Mouse (Mus musculus) kidney, adult 2 months (tissue): ENCODE results near the gene Scimp. TPM values are rescaled to one million over a fixed set of nuclear protein-coding genes. Genes with fewer than 3 reads are reported as not detected.
"Not testable (repeated sequence)": the region's sequence is repeated elsewhere in the genome, so short reads cannot be mapped to it uniquely, and the experiment has no call there.

ENCODE experiments used
- DNase-seq: peaks from one replicate; pipeline ENCODE4 v3.0.0; 2021
- H3K27ac ChIP-seq: fragments of 200-500 bp; 2 replicates; pipeline ENCODE4 v1.5.1; 2012; ENCODE audit warnings: low read depth, low read length, control low read depth, inconsistent platforms; ENCODE audit not compliant: insufficient read depth
- H3K27me3 ChIP-seq: fragments of 200-500 bp; replicated peaks from 2 replicates; pipeline ENCODE4 v1.6.1; 2012; ENCODE audit warnings: mild to moderate bottlenecking, moderate library complexity, low read length, inconsistent platforms; ENCODE audit not compliant: control insufficient read depth, insufficient read depth
- H3K36me3 ChIP-seq: fragments of 200-500 bp; 2 replicates; pipeline ENCODE4 v1.6.1; 2012; ENCODE audit warnings: mild to moderate bottlenecking, moderate library complexity, low read length, inconsistent platforms; ENCODE audit not compliant: control insufficient read depth, insufficient read depth
- H3K4me1 ChIP-seq: fragments of 200-500 bp; 2 replicates; pipeline ENCODE4 v1.6.1; 2011; ENCODE audit warnings: low read length; ENCODE audit not compliant: control insufficient read depth, insufficient read depth
- H3K4me3 ChIP-seq: fragments of 200-500 bp; 2 replicates; pipeline ENCODE4 v1.5.1; 2011; ENCODE audit warnings: mild to moderate bottlenecking, low read depth, low read length, control low read depth; ENCODE audit not compliant: insufficient read depth
- CTCF ChIP-seq: fragments of 200-500 bp; conservative IDR thresholded peaks from 2 replicates; pipeline ENCODE4 v1.5.1; 2011; ENCODE audit warnings: low read depth, mild to moderate bottlenecking, control low read depth, low read length, moderate library complexity, mixed read lengths; ENCODE audit not compliant: insufficient read depth, insufficient read length
- POLR2A ChIP-seq: fragments of 200-500 bp; IDR thresholded peaks from one replicate; pipeline ENCODE4 v1.6.1; 2011; ENCODE audit warnings: low read depth, low read length, control low read depth
- WGBS: fragments of 180-500 bp; shearing (Covaris S2); methylation state at CpG from one replicate; pipeline ENCODE4 v1.1.7; 2018; 5-methylcytosine and 5-hydroxymethylcytosine counted together
- polyA plus RNA-seq: library from polyadenylated mRNA; depleted of rRNA; stranded (reverse); fragments of >200 nt; gene quantifications from 2 replicates; pipeline ENCODE4 v1.2.3, GENCODE M21; 2012

Gene Scimp
- polyA plus RNA-seq, 1 experiment, result 2.4 TPM

DNA sequence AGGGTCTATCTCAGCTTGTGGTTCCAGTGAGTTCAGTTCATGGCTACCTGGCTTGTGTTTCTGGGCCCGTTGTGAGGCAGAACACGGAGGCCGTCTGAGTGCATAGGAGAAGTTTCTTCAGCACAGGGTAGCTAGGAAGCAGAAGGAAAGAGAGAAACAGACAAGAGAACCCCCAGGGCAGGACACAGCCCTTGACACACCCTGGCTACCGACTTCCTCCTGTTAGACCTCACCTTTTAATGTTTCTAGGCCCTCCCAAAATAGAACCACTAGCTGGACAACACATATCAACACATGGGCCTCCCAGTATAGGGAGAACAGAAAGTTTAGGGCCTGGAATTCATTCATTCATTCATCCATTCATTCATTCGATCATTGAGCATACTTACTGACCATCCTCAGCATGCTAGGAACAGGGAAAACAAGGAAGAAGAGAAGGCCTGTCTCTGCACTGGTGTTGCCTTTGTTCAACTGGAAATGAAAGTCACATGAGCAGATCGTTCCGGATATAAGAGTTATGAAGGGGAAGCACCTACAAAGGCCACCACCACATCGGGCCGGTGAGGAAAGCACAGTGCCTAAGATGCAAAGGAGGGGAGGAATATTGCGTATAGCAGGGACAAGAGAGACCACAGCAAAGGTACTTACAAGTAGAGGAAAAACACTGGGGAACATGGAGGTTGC lies 23.3 kb downstream of the Scimp start:
- H3K36me3 ChIP-seq, result no peaks in the 10 kb centered on the region
- no peak for DNase-seq
- H3K27ac ChIP-seq, result no peak overlapping the region
- peaks cover 3% of the 10 kb centered on the region; the same call in 1 of the 2 replicates for H3K4me1 ChIP-seq
- TF ChIP-seq POLR2A (no peak), CTCF (no peak)
- no peak overlapping the region for H3K4me3 ChIP-seq
- no peaks in the 10 kb centered on the region for H3K27me3 ChIP-seq
- 79% methylated on average over 10 of the region's 10 CpGs for WGBS

DNA sequence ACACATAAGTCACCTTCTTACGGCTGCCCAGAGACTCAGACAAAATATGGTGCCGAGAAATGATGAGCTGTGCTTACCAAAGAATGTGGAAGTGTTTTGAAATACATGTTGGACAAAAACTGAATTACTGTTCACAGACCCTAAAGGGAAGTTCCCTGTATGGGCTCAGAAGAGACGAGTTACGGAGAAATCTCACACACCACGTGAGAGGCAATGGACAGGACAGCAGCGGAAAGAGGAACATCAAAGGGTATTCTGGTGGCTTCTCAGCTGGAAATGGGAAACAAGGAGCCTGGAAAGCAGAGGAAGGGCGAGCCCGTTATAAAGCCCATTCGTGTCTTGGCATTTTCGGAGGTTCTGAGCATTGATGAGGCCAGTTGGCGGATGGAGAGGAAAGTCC lies 25.3 kb downstream of the Scimp start:
- H3K36me3 ChIP-seq, result no peaks in the 10 kb centered on the region
- TF ChIP-seq CTCF, result no peak
- TF ChIP-seq POLR2A, result no peak
- H3K4me1 ChIP-seq, result no peaks in the 10 kb centered on the region
- no peak overlapping the region for H3K27ac ChIP-seq
- H3K27me3 ChIP-seq, result no peaks in the 10 kb centered on the region
- WGBS, result 46% methylated on average over 11 of the region's 11 CpGs
- no peak for DNase-seq
- H3K4me3 ChIP-seq, result no peak overlapping the region

DNA sequence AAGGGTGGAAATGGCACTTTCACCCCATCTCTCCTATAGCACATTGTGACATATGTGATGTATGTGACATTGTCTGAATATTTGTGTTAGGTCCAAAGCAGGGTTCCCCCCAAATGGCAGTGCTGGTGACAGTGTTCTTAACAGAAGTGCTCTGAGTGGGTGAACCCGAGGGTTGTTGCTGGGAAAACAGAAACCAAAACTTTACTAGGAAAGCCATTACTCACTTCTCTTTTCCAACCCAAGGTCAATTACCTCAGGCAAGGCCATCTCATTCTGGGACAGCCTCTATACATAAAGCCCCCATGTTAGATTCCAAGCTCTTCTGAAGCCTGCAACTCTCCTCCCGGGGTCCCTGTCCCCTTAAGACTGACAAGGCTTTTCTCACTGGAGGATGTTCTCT lies 26.5 kb downstream of the Scimp start:
- no peaks in the 10 kb centered on the region for H3K27me3 ChIP-seq
- no peak for DNase-seq
- 47% methylated on average over 2 of the region's 2 CpGs for WGBS
- no peak overlapping the region for H3K4me3 ChIP-seq
- no peaks in the 10 kb centered on the region for H3K4me1 ChIP-seq
- H3K36me3 ChIP-seq, result no peaks in the 10 kb centered on the region
- H3K27ac ChIP-seq, result no peak overlapping the region
- TF ChIP-seq POLR2A, result no peak
- no peak for TF ChIP-seq CTCF

- TF ChIP-seq CTCF, result 0 out of 2 replicates have a peak, but pooled peaks have one; percentile 11
- peak; percentile 47 for DNase-seq
- H3K4me3 ChIP-seq, H3K27ac ChIP-seq, H3K4me1 ChIP-seq, H3K36me3 ChIP-seq, H3K27me3 ChIP-seq: not testable (repeated sequence)
- WGBS, result 18% methylated on average over 6 of the region's 6 CpGs
Observed at GRCm38 (mm10) chr11:70778058-70778457, 34.3 kb downstream of the Scimp start.

DNA sequence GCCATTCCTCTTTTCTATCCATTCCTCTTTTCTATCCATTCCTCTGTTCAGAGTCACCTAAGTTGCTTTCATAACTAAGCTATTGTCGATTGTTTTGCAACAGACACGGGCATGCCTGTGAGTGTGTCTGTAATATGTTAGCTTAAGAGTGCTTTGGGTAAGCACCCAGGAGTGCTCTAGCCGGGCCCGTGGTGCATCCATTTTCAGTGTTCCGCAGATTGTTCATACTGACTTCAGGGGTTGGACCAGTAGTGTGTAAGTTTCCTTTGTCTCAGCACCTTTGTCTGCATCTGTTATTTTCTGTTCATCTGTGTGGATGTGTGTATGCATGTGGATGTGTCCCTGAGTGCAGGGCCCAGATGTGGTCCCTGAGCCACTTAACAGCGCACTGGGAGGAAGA lies 34.8 kb downstream of the Scimp start:
- no peaks in the 10 kb centered on the region for H3K36me3 ChIP-seq
- no peak for TF ChIP-seq POLR2A
- TF ChIP-seq CTCF, result no peak
- H3K4me1 ChIP-seq, result no peaks in the 10 kb centered on the region; the same call in 1 of the 2 replicates
- 68% methylated on average over 6 of the region's 6 CpGs for WGBS
- no peaks in the 10 kb centered on the region for H3K27me3 ChIP-seq
- H3K27ac ChIP-seq, result no peak overlapping the region
- no peak for DNase-seq
- no peak overlapping the region for H3K4me3 ChIP-seq

DNA sequence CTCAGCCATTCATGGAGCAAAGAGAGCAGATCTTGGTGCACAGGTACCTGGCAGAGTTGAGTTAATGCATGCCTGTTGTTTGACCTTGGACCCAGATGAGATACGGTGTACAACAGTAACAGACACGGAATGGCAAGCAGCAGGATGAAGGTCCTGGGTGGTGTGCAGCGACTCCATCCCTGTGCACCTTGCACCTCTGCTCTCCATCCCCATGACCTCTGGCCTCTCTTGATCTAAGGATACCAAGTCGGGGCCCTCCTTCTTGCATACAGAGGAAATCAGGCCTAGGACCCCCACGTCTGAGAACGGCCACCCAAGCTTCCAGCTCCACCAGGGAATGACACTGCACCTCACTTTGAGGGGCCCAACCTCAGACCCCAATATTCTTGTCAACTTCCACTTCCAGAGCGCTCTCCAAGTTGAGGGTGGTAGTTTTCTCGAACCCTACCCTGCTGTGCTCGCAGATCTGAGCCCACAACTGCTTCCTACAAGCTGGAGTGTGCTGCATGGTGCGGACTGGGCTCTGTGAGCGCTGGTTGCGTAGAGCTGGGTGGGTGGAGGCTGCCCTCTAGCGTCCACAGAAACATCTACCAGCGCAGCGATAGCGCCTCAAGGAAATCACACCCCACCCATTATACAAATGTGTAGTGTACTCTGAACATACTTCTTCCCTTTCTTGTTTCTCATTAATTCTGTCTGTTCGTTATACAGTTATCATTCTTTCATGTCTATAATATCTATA lies 35.4 kb downstream of the Scimp start:
- WGBS, result 24% methylated on average over 17 of the region's 17 CpGs
- Histone ChIP-seq H3K27me3 (no peaks in the 10 kb centered on the region), H3K4me3 (no peak overlapping the region), H3K27ac (no peak overlapping the region), H3K4me1 (no peaks in the 10 kb centered on the region; the same call in 1 of the 2 replicates), H3K36me3 (no peaks in the 10 kb centered on the region)
- peak; percentile 71 for DNase-seq
- TF ChIP-seq CTCF (peak; percentile 98), POLR2A (no peak)

- no peak overlapping the region for H3K4me3 ChIP-seq
- 90% methylated on average over 3 of the region's 3 CpGs for WGBS
- TF ChIP-seq CTCF (no peak), POLR2A (no peak)
- H3K4me1 ChIP-seq, result no peaks in the 10 kb centered on the region
- peaks cover 5% of the 10 kb centered on the region; the same call in 1 of the 2 replicates for H3K36me3 ChIP-seq
- no peaks in the 10 kb centered on the region for H3K27me3 ChIP-seq
- DNase-seq, result no peak
- no peak overlapping the region for H3K27ac ChIP-seq
Observed at GRCm38 (mm10) chr11:70770804-70771203, 41.6 kb downstream of the Scimp start.
